Mouse (Mus musculus) embryonic facial prominence, embryonic 13.5 days (tissue): Measurements from ENCODE around the gene Disp3. TPM values are rescaled to one million over a fixed set of nuclear protein-coding genes. Genes with fewer than 3 reads are reported as not detected.

Experiments
- ATAC-seq: fragments of 200-750 bp; cut with Nextera tagmentation; 2 replicates; pipeline ENCODE4 v1.8.0; 2017; ENCODE audit warnings: low read depth; ENCODE audit not compliant: insufficient number of reproducible peaks, insufficient read depth, low FRiP score, low TSS enrichment
- H3K27ac ChIP-seq: fragments of 300-500 bp; sonication (generic); 2 replicates; pipeline ENCODE4 v1.5.1; 2015; ENCODE audit warnings: moderate library complexity, mild to moderate bottlenecking, inconsistent platforms
- H3K27me3 ChIP-seq: fragments of 300-500 bp; sonication (generic); 2 replicates; pipeline ENCODE4 v1.6.1; 2015; ENCODE audit warnings: mild to moderate bottlenecking, inconsistent platforms
- H3K36me3 ChIP-seq: fragments of 300-500 bp; sonication (generic); 2 replicates; pipeline ENCODE4 v1.6.1; 2015; ENCODE audit warnings: mild to moderate bottlenecking, inconsistent platforms
- H3K4me1 ChIP-seq: fragments of 300-500 bp; sonication (generic); 2 replicates; pipeline ENCODE4 v1.6.1; 2015; ENCODE audit warnings: inconsistent platforms
- H3K4me2 ChIP-seq: fragments of 300-500 bp; sonication (generic); 2 replicates; pipeline ENCODE4 v1.6.1; 2015; ENCODE audit warnings: moderate library complexity, mild to moderate bottlenecking, inconsistent platforms
- H3K4me3 ChIP-seq: fragments of 300-500 bp; sonication (generic); 2 replicates; pipeline ENCODE4 v1.5.1; 2015; ENCODE audit warnings: mild to moderate bottlenecking, inconsistent platforms
- H3K9ac ChIP-seq: fragments of 300-500 bp; sonication (generic); 2 replicates; pipeline ENCODE4 v1.6.1; 2015; ENCODE audit warnings: mild to moderate bottlenecking, inconsistent platforms
- H3K9me3 ChIP-seq: fragments of 300-500 bp; sonication (generic); 2 replicates; pipeline ENCODE4 v1.6.1; 2016; ENCODE audit warnings: inconsistent platforms
- WGBS: fragments of 180-500 bp; shearing (Covaris S2); methylation state at CpG from one replicate; pipeline ENCODE4 v1.1.7; 2015; ENCODE audit warnings: mixed read lengths; 5-methylcytosine and 5-hydroxymethylcytosine counted together
- polyA plus RNA-seq: library from polyadenylated mRNA; unstranded; fragments of >200 nt; fragmentation: Nextera tagmentation; extraction: Ambion mirVana; gene quantifications from 2 replicates; pipeline ENCODE4 v1.2.1, GENCODE M21; 2015

Disp3 gene
- polyA plus RNA-seq, 1 experiment from 2014 or later, result 0.35 TPM

GRCm38 (mm10) chr4:148240387-148240786 is 47.4 kb downstream of the Disp3 start:
- Histone ChIP-seq H3K9me3 (no peaks in the 10 kb centered on the region), H3K4me1 (0 out of 2 replicates have a peak, but pooled peaks cover 5% of the 10 kb centered on the region), H3K36me3 (no peaks in the 10 kb centered on the region), H3K9ac (no peak overlapping the region), H3K27me3 (no peaks in the 10 kb centered on the region), H3K4me2 (no peak overlapping the region), H3K27ac (no peak overlapping the region), H3K4me3 (no peak overlapping the region)
- no peak for ATAC-seq
- 52% methylated on average over 9 of the region's 9 CpGs for WGBS

GRCm38 (mm10) chr4:148239474-148240130 is 48.2 kb downstream of the Disp3 start:
- no peak overlapping the region for H3K4me3 ChIP-seq
- H3K4me2 ChIP-seq, result no peak overlapping the region
- H3K9ac ChIP-seq, result no peak overlapping the region
- H3K27ac ChIP-seq, result no peak overlapping the region
- H3K4me1 ChIP-seq, result 0 out of 2 replicates have a peak, but pooled peaks cover 5% of the 10 kb centered on the region
- no peaks in the 10 kb centered on the region for H3K27me3 ChIP-seq
- WGBS, result 83% methylated on average over 10 of the region's 10 CpGs
- no peaks in the 10 kb centered on the region for H3K9me3 ChIP-seq
- no peak for ATAC-seq
- H3K36me3 ChIP-seq, result no peaks in the 10 kb centered on the region

- no peak overlapping the region for H3K4me3 ChIP-seq
- H3K4me2 ChIP-seq, result no peak overlapping the region
- H3K4me1 ChIP-seq, result 0 out of 2 replicates have a peak, but pooled peaks cover 5% of the 10 kb centered on the region
- H3K27me3 ChIP-seq, result no peaks in the 10 kb centered on the region
- no peak overlapping the region for H3K27ac ChIP-seq
- H3K36me3 ChIP-seq, result no peaks in the 10 kb centered on the region
- ATAC-seq, result no peak
- H3K9me3 ChIP-seq, result no peaks in the 10 kb centered on the region
- H3K9ac ChIP-seq, result no peak overlapping the region
- 59% methylated on average over 6 of the region's 6 CpGs for WGBS
Observed at GRCm38 (mm10) chr4:148238919-148239318, 48.8 kb downstream of the Disp3 start.

GRCm38 (mm10) chr4:148238218-148238617 is 49.5 kb downstream of the Disp3 start:
- Histone ChIP-seq H3K9me3 (no peaks in the 10 kb centered on the region), H3K4me2 (no peak overlapping the region), H3K27me3 (no peaks in the 10 kb centered on the region), H3K36me3 (no peaks in the 10 kb centered on the region), H3K4me1 (0 out of 2 replicates have a peak, but pooled peaks cover 5% of the 10 kb centered on the region), H3K4me3 (no peak overlapping the region), H3K27ac (no peak overlapping the region), H3K9ac (no peak overlapping the region)
- no peak for ATAC-seq
- WGBS, result 61% methylated on average over 9 of the region's 9 CpGs

- no peak overlapping the region for H3K9ac ChIP-seq
Observed at GRCm38 (mm10) chr4:148236664-148237063, 51.1 kb downstream of the Disp3 start.

GRCm38 (mm10) chr4:148233061-148233460 is 54.7 kb downstream of the Disp3 start:
- Histone ChIP-seq H3K9me3 (no peaks in the 10 kb centered on the region), H3K27ac (no peak overlapping the region), H3K4me3 (no peak overlapping the region), H3K9ac (no peak overlapping the region), H3K4me1 (no peaks in the 10 kb centered on the region), H3K4me2 (no peak overlapping the region), H3K36me3 (no peaks in the 10 kb centered on the region), H3K27me3 (0 out of 2 replicates have a peak, but pooled peaks cover 4% of the 10 kb centered on the region)
- ATAC-seq, result no peak
- WGBS, result 73% methylated on average over 9 of the region's 9 CpGs

More at GRCm38 (mm10) chr4:148236664-148237063, 51.1 kb downstream of the Disp3 start:
- H3K27ac ChIP-seq, result no peak overlapping the region
- H3K9me3 ChIP-seq, result no peaks in the 10 kb centered on the region
- ATAC-seq, result no peak
- H3K4me2 ChIP-seq, result no peak overlapping the region
- 73% methylated on average over 8 of the region's 8 CpGs for WGBS
- no peaks in the 10 kb centered on the region for H3K36me3 ChIP-seq
- no peak overlapping the region for H3K4me3 ChIP-seq
- H3K27me3 ChIP-seq, result 0 out of 2 replicates have a peak, but pooled peaks cover 4% of the 10 kb centered on the region
- H3K4me1 ChIP-seq, result 0 out of 2 replicates have a peak, but pooled peaks cover 5% of the 10 kb centered on the region

- Histone ChIP-seq H3K4me2 (no peak overlapping the region), H3K9ac (no peak overlapping the region), H3K4me1 (no peaks in the 10 kb centered on the region), H3K4me3 (no peak overlapping the region), H3K9me3 (no peaks in the 10 kb centered on the region), H3K27ac (no peak overlapping the region), H3K36me3 (no peaks in the 10 kb centered on the region), H3K27me3 (0 out of 2 replicates have a peak, but pooled peaks cover 4% of the 10 kb centered on the region)
- no peak for ATAC-seq
- WGBS, result 46% methylated on average over 10 of the region's 10 CpGs
Observed at GRCm38 (mm10) chr4:148232615-148233014, 55.1 kb downstream of the Disp3 start.

GRCm38 (mm10) chr4:148232124-148232523 is 55.6 kb downstream of the Disp3 start:
- no peak for ATAC-seq
- Histone ChIP-seq H3K9ac (no peak overlapping the region), H3K27me3 (0 out of 2 replicates have a peak, but pooled peaks cover 4% of the 10 kb centered on the region), H3K9me3 (no peaks in the 10 kb centered on the region), H3K4me1 (no peaks in the 10 kb centered on the region), H3K4me3 (no peak overlapping the region), H3K4me2 (no peak overlapping the region), H3K27ac (no peak overlapping the region), H3K36me3 (no peaks in the 10 kb centered on the region)
- 46% methylated on average over 4 of the region's 4 CpGs for WGBS

- H3K36me3 ChIP-seq, result no peaks in the 10 kb centered on the region
- H3K27ac ChIP-seq, result no peak overlapping the region
- H3K4me1 ChIP-seq, result no peaks in the 10 kb centered on the region
- H3K4me2 ChIP-seq, result no peak overlapping the region
- WGBS, result 9% methylated on average over 16 of the region's 16 CpGs
- H3K4me3 ChIP-seq, result no peak overlapping the region
- H3K27me3 ChIP-seq, result 0 out of 2 replicates have a peak, but pooled peaks cover 4% of the 10 kb centered on the region
- no peak overlapping the region for H3K9ac ChIP-seq
- ATAC-seq, result no peak
- H3K9me3 ChIP-seq, result no peaks in the 10 kb centered on the region
Observed at GRCm38 (mm10) chr4:148229646-148230045, 58.1 kb downstream of the Disp3 start.

GRCm38 (mm10) chr4:148222983-148223382 is 64.8 kb downstream of the Disp3 start:
- H3K9ac ChIP-seq, result no peak overlapping the region
- no peaks in the 10 kb centered on the region for H3K4me1 ChIP-seq
- no peak overlapping the region for H3K4me2 ChIP-seq
- H3K9me3 ChIP-seq, result no peaks in the 10 kb centered on the region
- no peak for ATAC-seq
- no peak overlapping the region for H3K4me3 ChIP-seq
- peaks cover 45% of the 10 kb centered on the region for H3K27me3 ChIP-seq
- no peak overlapping the region for H3K27ac ChIP-seq
- WGBS, result 48% methylated on average over 10 of the region's 10 CpGs
- H3K36me3 ChIP-seq, result no peaks in the 10 kb centered on the region

- Histone ChIP-seq H3K27ac (no peak overlapping the region), H3K4me3 (no peak overlapping the region), H3K4me1 (no peaks in the 10 kb centered on the region), H3K36me3 (no peaks in the 10 kb centered on the region), H3K27me3 (peaks cover 47% of the 10 kb centered on the region), H3K9me3 (no peaks in the 10 kb centered on the region), H3K4me2 (no peak overlapping the region), H3K9ac (no peak overlapping the region)
- WGBS, result 16% methylated on average over 10 of the region's 10 CpGs
- no peak for ATAC-seq
Observed at GRCm38 (mm10) chr4:148220656-148221055, 67.1 kb downstream of the Disp3 start.

GRCm38 (mm10) chr4:148218238-148218637 is 69.5 kb downstream of the Disp3 start:
- Histone ChIP-seq H3K27ac (no peak overlapping the region), H3K36me3 (no peaks in the 10 kb centered on the region), H3K9ac (no peak overlapping the region), H3K4me1 (no peaks in the 10 kb centered on the region), H3K27me3 (peaks cover 66% of the 10 kb centered on the region), H3K9me3 (no peaks in the 10 kb centered on the region), H3K4me2 (no peak overlapping the region), H3K4me3 (no peak overlapping the region)
- WGBS, result 37% methylated on average over 10 of the region's 10 CpGs
- no peak for ATAC-seq
